Comparison of ENCODE assay signal across 20 mouse cellular contexts in the genomic region with DNA sequence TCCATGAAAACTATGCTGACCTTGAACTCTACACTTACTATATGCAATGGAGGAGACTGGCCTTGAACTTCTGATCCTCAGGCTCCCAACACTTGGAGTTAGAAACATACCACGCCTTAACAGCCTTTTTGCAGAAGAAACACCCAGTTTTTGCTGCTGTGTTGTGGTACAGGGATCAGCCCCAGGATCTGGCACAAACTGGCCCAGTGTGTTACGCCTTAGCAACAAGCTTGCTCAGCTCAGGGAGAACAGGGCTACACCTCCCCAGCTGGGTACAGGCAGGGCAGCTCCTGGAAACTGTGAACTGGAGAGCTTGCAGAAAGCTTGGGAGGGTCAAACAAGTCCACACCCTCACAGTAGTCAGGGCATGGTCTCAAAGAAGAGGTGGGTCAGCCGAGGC.
"Had no signal": no experiment of that assay in that cellular context is flagged by ENCODE, and none has a peak within 500 bp of the region (broad histone marks: within the 10 kb centered on the region; RNA-seq: fewer than 3 reads in every experiment).

No protein-coding gene starts in this region.

- H3K9ac ChIP-seq: kidney, embryonic 15.5 days; limb, embryonic 12.5 days; liver, embryonic 12.5 days; liver, embryonic 15.5 days; lung, embryonic 15.5 days; midbrain, embryonic 12.5 days; midbrain, embryonic 15.5 days; stomach, embryonic 15.5 days had no signal

- H3K4me2 ChIP-seq: kidney, embryonic 15.5 days; limb, embryonic 12.5 days; liver, embryonic 12.5 days; liver, embryonic 15.5 days; lung, embryonic 15.5 days; midbrain, embryonic 12.5 days; midbrain, embryonic 15.5 days; stomach, embryonic 15.5 days had no signal

- H3K9me3 ChIP-seq: kidney, embryonic 15.5 days; liver, embryonic 12.5 days; liver, embryonic 15.5 days; lung, embryonic 15.5 days; midbrain, embryonic 15.5 days; stomach, embryonic 15.5 days had no signal

- H3K27me3 ChIP-seq: kidney, embryonic 15.5 days; limb, embryonic 12.5 days; liver, embryonic 12.5 days; liver, embryonic 15.5 days; lung, embryonic 15.5 days; midbrain, embryonic 12.5 days; midbrain, embryonic 15.5 days; stomach, embryonic 15.5 days had no signal

- H3K4me1 ChIP-seq: kidney, embryonic 15.5 days; limb, embryonic 12.5 days; liver, embryonic 12.5 days; liver, embryonic 15.5 days; lung, embryonic 15.5 days; midbrain, embryonic 12.5 days; midbrain, embryonic 15.5 days; stomach, embryonic 15.5 days had no signal

- ATAC-seq: liver, embryonic 12.5 days; midbrain, embryonic 15.5 days had no signal

- DNase-seq: kidney, adult 11 months; kidney, adult 8-10 months; kidney, postnatal 10 days; kidney, postnatal 36 days; layer of hippocampus, postnatal 36 days; liver; lung, adult 18-20 months; lung, postnatal 10 days; lung, postnatal 36 days; thymus, adult 18-20 months; thymus, postnatal 36 days had no signal

- H3K27ac ChIP-seq: kidney, embryonic 15.5 days; left cerebral cortex, adult 2 months; limb, embryonic 12.5 days; liver, embryonic 12.5 days; liver, embryonic 15.5 days; lung, embryonic 15.5 days; midbrain, embryonic 12.5 days; midbrain, embryonic 15.5 days; stomach, embryonic 15.5 days had no signal

- H3K4me3 ChIP-seq: kidney, embryonic 15.5 days; left cerebral cortex, adult 2 months; limb, embryonic 12.5 days; liver, embryonic 12.5 days; liver, embryonic 15.5 days; lung, embryonic 15.5 days; midbrain, embryonic 12.5 days; midbrain, embryonic 15.5 days; stomach, embryonic 15.5 days had no signal
